Mouse (Mus musculus): Measurements from ENCODE around the gene Agap1. TPM values are rescaled to one million over a fixed set of nuclear protein-coding genes. Genes with fewer than 3 reads are reported as not detected.
A peak's percentile ranks its signal among the peaks of the same experiment; 100 is the strongest.

The Agap1 gene
- total and polyA plus RNA-seq, 2 experiments from 2014 or later: 40.1 to 108 TPM

GRCm38 (mm10) chr1:89543312-89543711, 88.7 kb downstream of the Agap1 start:
- TF ChIP-seq CTCF (IDR thresholded peaks at IDR 0.05; ENCODE audit: low read depth): no peak
- no peaks in the 10 kb centered on the region for H3K36me3 ChIP-seq (ENCODE audit: insufficient read depth)
- no peaks in the 10 kb centered on the region for H3K27me3 ChIP-seq (ENCODE audit: insufficient read depth, low read length)
- H3K4me2 ChIP-seq (ENCODE audit: low read depth): no peak overlapping the region
- ATAC-seq (no peak), DNase-seq (no peak)
- WGBS: 94% methylated on average over 6 of the region's 6 CpGs
- no peaks in the 10 kb centered on the region for H3K9me3 ChIP-seq (ENCODE audit: low read length)
- H3K9ac ChIP-seq: no peak overlapping the region
- H3K27ac ChIP-seq (ENCODE audit: low read depth, low read length): no peak overlapping the region
- H3K4me3 ChIP-seq (ENCODE audit: low read depth, low read length): no peak overlapping the region
- peaks cover 3% of the 10 kb centered on the region; the same call in 1 of the 2 replicates for H3K4me1 ChIP-seq (ENCODE audit: insufficient read depth)

GRCm38 (mm10) chr1:89544094-89544493, 89.5 kb downstream of the Agap1 start:
- Histone ChIP-seq H3K27ac (ENCODE audit: low read depth, low read length) (no peak overlapping the region), H3K9me3 (ENCODE audit: low read length) (no peaks in the 10 kb centered on the region), H3K9ac (no peak overlapping the region), H3K27me3 (ENCODE audit: insufficient read depth, low read length) (no peaks in the 10 kb centered on the region), H3K4me1 (ENCODE audit: insufficient read depth) (peaks cover 8% of the 10 kb centered on the region), H3K4me2 (ENCODE audit: low read depth) (no peak overlapping the region), H3K4me3 (ENCODE audit: low read depth, low read length) (no peak overlapping the region), H3K36me3 (ENCODE audit: insufficient read depth) (no peaks in the 10 kb centered on the region)
- no peak for DNase-seq
- no peak for TF ChIP-seq CTCF (IDR thresholded peaks at IDR 0.05; ENCODE audit: low read depth)
- WGBS: 85% methylated on average over 4 of the region's 4 CpGs
- ATAC-seq: no peak

- Histone ChIP-seq H3K27ac (ENCODE audit: low read depth, low read length) (no peak overlapping the region), H3K27me3 (ENCODE audit: insufficient read depth, low read length) (no peaks in the 10 kb centered on the region), H3K4me2 (ENCODE audit: low read depth) (no peak overlapping the region), H3K9me3 (ENCODE audit: low read length) (no peaks in the 10 kb centered on the region), H3K4me3 (ENCODE audit: low read depth, low read length) (no peak overlapping the region), H3K36me3 (ENCODE audit: insufficient read depth) (no peaks in the 10 kb centered on the region), H3K4me1 (ENCODE audit: insufficient read depth) (peaks cover 18% of the 10 kb centered on the region), H3K9ac (no peak overlapping the region)
- ATAC-seq (no peak), DNase-seq (no peak)
- TF ChIP-seq CTCF (IDR thresholded peaks at IDR 0.05; ENCODE audit: low read depth): no peak
- 83% methylated on average over 4 of the region's 4 CpGs for WGBS
Measured at GRCm38 (mm10) chr1:89545099-89545498, 90.5 kb downstream of the Agap1 start.

GRCm38 (mm10) chr1:89547525-89548504, 93.2 kb downstream of the Agap1 start:
- no peak overlapping the region for H3K4me3 ChIP-seq (ENCODE audit: low read depth, low read length)
- H3K4me2 ChIP-seq (ENCODE audit: low read depth): no peak overlapping the region
- 48% methylated on average over 18 of the region's 18 CpGs for WGBS
- no peak overlapping the region for H3K27ac ChIP-seq (ENCODE audit: low read depth, low read length)
- H3K4me1 ChIP-seq (ENCODE audit: insufficient read depth): peaks cover 27% of the 10 kb centered on the region
- no peak for TF ChIP-seq CTCF (IDR thresholded peaks at IDR 0.05; ENCODE audit: low read depth)
- no peaks in the 10 kb centered on the region for H3K27me3 ChIP-seq (ENCODE audit: insufficient read depth, low read length)
- no peaks in the 10 kb centered on the region for H3K36me3 ChIP-seq (ENCODE audit: insufficient read depth)
- no peak overlapping the region for H3K9ac ChIP-seq
- no peaks in the 10 kb centered on the region for H3K9me3 ChIP-seq (ENCODE audit: low read length)
- ATAC-seq (no peak), DNase-seq (no peak)

GRCm38 (mm10) chr1:89550061-89550869, 95.7 kb downstream of the Agap1 start:
- ATAC-seq: peak; percentile 96
- H3K4me1 ChIP-seq (ENCODE audit: insufficient read depth): peaks cover 27% of the 10 kb centered on the region
- H3K27me3 ChIP-seq (ENCODE audit: insufficient read depth, low read length): no peaks in the 10 kb centered on the region
- WGBS: 9% methylated on average over 25 of the region's 25 CpGs
- no peaks in the 10 kb centered on the region for H3K36me3 ChIP-seq (ENCODE audit: insufficient read depth)
- no peak for TF ChIP-seq CTCF (IDR thresholded peaks at IDR 0.05; ENCODE audit: low read depth)
- H3K4me3 ChIP-seq (ENCODE audit: low read depth, low read length): peak overlapping the region; percentile 17; the same call in 1 of the 2 replicates
- peak; percentile 85 for DNase-seq
- no peaks in the 10 kb centered on the region for H3K9me3 ChIP-seq (ENCODE audit: low read length)
- no peak overlapping the region for H3K27ac ChIP-seq (ENCODE audit: low read depth, low read length)
- H3K4me2 ChIP-seq (ENCODE audit: low read depth): peak overlapping the region; percentile 48
- H3K9ac ChIP-seq: peak overlapping the region; percentile 15; the same call in 1 of the 2 replicates

- no peaks in the 10 kb centered on the region for H3K9me3 ChIP-seq (ENCODE audit: low read length)
- H3K36me3 ChIP-seq (ENCODE audit: insufficient read depth): no peaks in the 10 kb centered on the region
- DNase-seq: no peak
- no peak overlapping the region for H3K9ac ChIP-seq
- WGBS: 84% methylated on average over 1 of the region's 1 CpGs
- H3K4me3 ChIP-seq (ENCODE audit: low read depth, low read length): no peak overlapping the region
- ATAC-seq: no peak
- H3K27me3 ChIP-seq (ENCODE audit: insufficient read depth, low read length): no peaks in the 10 kb centered on the region
- H3K4me2 ChIP-seq (ENCODE audit: low read depth): no peak overlapping the region
- no peak for TF ChIP-seq CTCF (IDR thresholded peaks at IDR 0.05; ENCODE audit: low read depth)
- H3K27ac ChIP-seq (ENCODE audit: low read depth, low read length): no peak overlapping the region
- H3K4me1 ChIP-seq (ENCODE audit: insufficient read depth): peaks cover 27% of the 10 kb centered on the region
Measured at GRCm38 (mm10) chr1:89552470-89552869, 97.9 kb downstream of the Agap1 start.

Measured in forebrain, postnatal 0 days (tissue).